8 mouse cellular contexts compared by ENCODE assay signal in genomic region chr15:36979488-36980201, GRCm38 (mm10). TPM values are rescaled to one million over a fixed set of nuclear protein-coding genes. Genes with fewer than 3 reads are reported as not detected.
DNase-seq lines count a peak whose midpoint lies in the region; ATAC-seq lines count a peak whose summit lies in the region.

No protein-coding gene starts in this region.

- peak overlapping the region; percentile 25 for H3K4me3 ChIP-seq in embryonic facial prominence, embryonic 11.5 days (ENCODE audit: low read depth, low read length)
- peak overlapping the region; percentile 30 for H3K4me3 ChIP-seq in hindbrain, embryonic 11.5 days (ENCODE audit: low read depth, low read length)

- H3K9ac ChIP-seq in embryonic facial prominence, embryonic 11.5 days (replicated peaks; ENCODE audit: low read length): peak overlapping the region; percentile 1; the same call in 1 of the 2 replicates
- peak overlapping the region; percentile 44 for H3K9ac ChIP-seq in hindbrain, embryonic 11.5 days (ENCODE audit: low read depth, low read length)

- no peaks in the 10 kb centered on the region for H3K36me3 ChIP-seq in embryonic facial prominence, embryonic 11.5 days (replicated peaks; ENCODE audit: control insufficient read depth, insufficient read depth, low read depth, low read length)
- no peaks in the 10 kb centered on the region for H3K36me3 ChIP-seq in hindbrain, embryonic 11.5 days (ENCODE audit: control insufficient read depth, insufficient read depth, low read length)

- WGBS in embryonic facial prominence, embryonic 11.5 days: 5% methylated on average over 20 of the region's 20 CpGs
- 7% methylated on average over 20 of the region's 20 CpGs for WGBS in hindbrain, embryonic 11.5 days

- intact Hi-C loops in left cerebral cortex, postnatal 10 days (cut with DNase I): loop anchor here (5.0 kb wide), 1 partner anchor 187 kb away; no protein-coding TSS in a partner anchor

- H3K27ac ChIP-seq in embryonic facial prominence, embryonic 11.5 days (replicated peaks; ENCODE audit: low read depth, low read length): no peak overlapping the region
- no peak overlapping the region for H3K27ac ChIP-seq in hindbrain, embryonic 11.5 days (ENCODE audit: low read depth, low read length)

- no peaks in the 10 kb centered on the region for H3K27me3 ChIP-seq in embryonic facial prominence, embryonic 11.5 days (ENCODE audit: control insufficient read depth, insufficient read depth, low read length)
- no peaks in the 10 kb centered on the region for H3K27me3 ChIP-seq in hindbrain, embryonic 11.5 days (ENCODE audit: control insufficient read depth, insufficient read depth, low read length)

- H3K4me2 ChIP-seq in embryonic facial prominence, embryonic 11.5 days (ENCODE audit: low read depth, low read length): peak overlapping the region; percentile 40
- peak overlapping the region; percentile 45 for H3K4me2 ChIP-seq in hindbrain, embryonic 11.5 days (replicated peaks; ENCODE audit: low read depth, low read length)

- peak; percentile 72 to 75 for DNase-seq in B cell, adult 2 months
- peak; percentile 85 for DNase-seq in embryonic facial prominence, embryonic 11.5 days (ENCODE audit: low spot score)
- peak; percentile 73 for DNase-seq in hindbrain, embryonic 11.5 days (ENCODE audit: low spot score)
- DNase-seq in left cerebral cortex, postnatal 10 days (ENCODE audit: extremely low spot score in 1 of 2, low spot score in 2 of 2): peak; percentile 49 to 72
- peak; percentile 80 for DNase-seq in right cerebral cortex, postnatal 25 days
- no peak for DNase-seq in MN1 (ENCODE audit: low spot score)

- H3K9me3 ChIP-seq in embryonic facial prominence, embryonic 11.5 days (replicated peaks; ENCODE audit: control insufficient read depth, low read length): no peaks in the 10 kb centered on the region
- H3K9me3 ChIP-seq in hindbrain, embryonic 11.5 days (ENCODE audit: control insufficient read depth, low read length): no peaks in the 10 kb centered on the region

- H3K4me1 ChIP-seq in embryonic facial prominence, embryonic 11.5 days (ENCODE audit: control insufficient read depth, insufficient read depth, low read length): peaks cover 3% of the 10 kb centered on the region; the same call in 1 of the 2 replicates
- H3K4me1 ChIP-seq in hindbrain, embryonic 11.5 days (replicated peaks; ENCODE audit: control insufficient read depth, insufficient read depth, low read length): peaks cover 3% of the 10 kb centered on the region; the same call in 1 of the 2 replicates

- peak; percentile 89 for ATAC-seq in activated CD4-positive, CD25-positive, alpha-beta regulatory T cell, adult 4 months
- ATAC-seq in embryonic facial prominence, embryonic 11.5 days (replicated peaks; ENCODE audit: insufficient number of reproducible peaks, low FRiP score, low TSS enrichment, low read depth): peak; percentile 68; the same call in 1 of the 2 replicates
- peak; percentile 87 for ATAC-seq in hindbrain, embryonic 11.5 days (ENCODE audit: low FRiP score)
- ATAC-seq in megakaryocyte, adult 5-6 weeks (ENCODE audit: poor library complexity, severe bottlenecking): peak; percentile 85

RNA-seq across cellular contexts. Expression of gene Zfp706, which starts 27.9 kb away (rescaled TPM):
- 100 to 1,000 TPM; 467 to 529 TPM for polyA plus RNA-seq in activated CD4-positive, CD25-positive, alpha-beta regulatory T cell, adult 4 months (2017; shearing (Covaris generic))
- polyA plus RNA-seq in embryonic facial prominence, embryonic 11.5 days (2014; fragmentation: Nextera tagmentation; extraction: Ambion mirVana): 381 and 407 TPM in 2 replicates
- 360 and 376 TPM in 2 replicates for polyA plus RNA-seq in hindbrain, embryonic 11.5 days (2014; fragmentation: Nextera tagmentation; extraction: Ambion mirVana)
- total RNA-seq in left cerebral cortex, postnatal 10 days (2021): 100 to 1,000 TPM; 246 TPM
- 291 and 313 TPM in 2 replicates for total RNA-seq in megakaryocyte, adult 5-6 weeks (2015)
- 41.3 and 67.5 TPM in 2 replicates for total RNA-seq in megakaryocyte, adult 5-6 weeks (2017)
